ENCODE assay signal across 10 mouse cellular contexts in genomic region chr8:115186882-115187281, GRCm38 (mm10).
DNase-seq lines count a peak whose midpoint lies in the region; ATAC-seq lines count a peak whose summit lies in the region.
"Had no signal": no experiment of that assay in that cellular context is flagged by ENCODE, and none has a peak within 500 bp of the region (broad histone marks: within the 10 kb centered on the region; RNA-seq: fewer than 3 reads in every experiment).

No protein-coding gene starts in this region.

- no peak overlapping the region for H3K4me2 ChIP-seq in forebrain, embryonic 12.5 days

- H3K36me3 ChIP-seq in heart, embryonic 10.5 days = no peaks in the 10 kb centered on the region
- H3K36me3 ChIP-seq in forebrain, embryonic 12.5 days (replicated peaks) = no peaks in the 10 kb centered on the region

- DNase-seq in heart, postnatal 10 days = peak; percentile 5 to 9
- DNase-seq in heart, embryonic 10.5 days (ENCODE audit: low spot score) = no peak
- peak; percentile 4 for DNase-seq in adipocyte (ENCODE audit: low spot score)
- DNase-seq in kidney, postnatal 14 days = peak; percentile 47
- no peak for DNase-seq in gastrocnemius, postnatal 36 days
- no peak for DNase-seq in thymus, postnatal 4 days
- DNase-seq: cerebellum, adult 9-11 months; lung, adult 18-20 months had no signal

- H3K4me3 ChIP-seq in heart, embryonic 10.5 days = no peak overlapping the region
- H3K4me3 ChIP-seq in forebrain, embryonic 12.5 days (replicated peaks) = no peak overlapping the region

- H3K9me3 ChIP-seq in heart, embryonic 10.5 days = no peaks in the 10 kb centered on the region
- H3K9me3 ChIP-seq in forebrain, embryonic 12.5 days = no peaks in the 10 kb centered on the region

- no peak overlapping the region for H3K9ac ChIP-seq in forebrain, embryonic 12.5 days

- no peak overlapping the region for H3K27ac ChIP-seq in heart, embryonic 10.5 days
- H3K27ac ChIP-seq in forebrain, embryonic 12.5 days = no peak overlapping the region

- ATAC-seq in forebrain, embryonic 12.5 days (ENCODE audit: low FRiP score) = 0 out of 2 replicates have a peak, but pooled peaks have one; percentile 30
- ATAC-seq in monocyte, adult 5-6 weeks (replicated peaks; ENCODE audit: insufficient number of reproducible peaks, low FRiP score, low TSS enrichment, poor library complexity, severe bottlenecking) = no peak

- 24% methylated on average over 1 of the region's 2 CpGs for WGBS in heart, embryonic 10.5 days
- 10% methylated on average over 1 of the region's 2 CpGs for WGBS in forebrain, embryonic 12.5 days

- no peaks in the 10 kb centered on the region for H3K27me3 ChIP-seq in heart, embryonic 10.5 days (ENCODE audit: insufficient read depth, poor library complexity, severe bottlenecking)
- H3K27me3 ChIP-seq in forebrain, embryonic 12.5 days = peaks cover 18% of the 10 kb centered on the region; the same call in 1 of the 2 replicates

- peaks cover 9% of the 10 kb centered on the region for H3K4me1 ChIP-seq in heart, embryonic 10.5 days
- H3K4me1 ChIP-seq in forebrain, embryonic 12.5 days = peaks cover 8% of the 10 kb centered on the region

- intact Hi-C loops in heart, postnatal 10 days (cut with DNase I) = no loop called here
- intact Hi-C loops in gastrocnemius, postnatal 36 days (cut with DNase I) = no loop called here

Comparison
In these comparisons a context has a peak if more than half of its experiments do, and no peak if none do; other contexts are left out.
1. DNase-seq: peak in heart, postnatal 10 days (2 of 2), adipocyte (single experiment) and kidney, postnatal 14 days (single experiment); none in heart, embryonic 10.5 days (single experiment), gastrocnemius, postnatal 36 days (0 of 2) and thymus, postnatal 4 days (single experiment).